Mouse (Mus musculus) stomach, embryonic 16.5 days (tissue): Measurements from ENCODE around the gene Mctp1. TPM values are rescaled to one million over a fixed set of nuclear protein-coding genes. Genes with fewer than 3 reads are reported as not detected.

Experiments
- ATAC-seq: fragments of 200-750 bp; cut with Nextera tagmentation; 2 replicates; pipeline ENCODE4 v1.8.0; 2017; ENCODE audit warnings: moderate number of reproducible peaks, moderate TSS enrichment; ENCODE audit not compliant: insufficient read depth, low FRiP score
- H3K27ac ChIP-seq: fragments of 300-500 bp; sonication (generic); 2 replicates; pipeline ENCODE4 v1.5.1; 2014; ENCODE audit warnings: low read length
- H3K27me3 ChIP-seq: fragments of 300-500 bp; sonication (generic); 2 replicates; pipeline ENCODE4 v1.6.1; 2014; ENCODE audit warnings: low read length, control low read depth, mixed read lengths; ENCODE audit not compliant: control insufficient read depth, insufficient read depth
- H3K36me3 ChIP-seq: fragments of 300-500 bp; sonication (generic); 2 replicates; pipeline ENCODE4 v1.6.1; 2014; ENCODE audit warnings: low read length; ENCODE audit not compliant: control insufficient read depth, insufficient read depth
- H3K4me1 ChIP-seq: fragments of 300-500 bp; sonication (generic); 2 replicates; pipeline ENCODE4 v1.6.1; 2014; ENCODE audit warnings: low read length, control low read depth, mixed read lengths; ENCODE audit not compliant: control insufficient read depth, insufficient read depth
- H3K4me2 ChIP-seq: fragments of 300-500 bp; sonication (generic); 2 replicates; pipeline ENCODE4 v1.6.1; 2014; ENCODE audit warnings: low read depth, low read length, mixed read lengths
- H3K4me3 ChIP-seq: fragments of 300-500 bp; sonication (generic); replicated peaks from 2 replicates; pipeline ENCODE4 v1.5.1; 2014; ENCODE audit warnings: mild to moderate bottlenecking, low read length
- H3K9ac ChIP-seq: fragments of 300-500 bp; sonication (generic); 2 replicates; pipeline ENCODE4 v1.6.1; 2014; ENCODE audit warnings: low read length
- H3K9me3 ChIP-seq: fragments of 300-500 bp; sonication (generic); replicated peaks from 2 replicates; pipeline ENCODE4 v1.6.1; 2016; ENCODE audit warnings: low read length, control low read depth; ENCODE audit not compliant: control insufficient read depth
- WGBS: fragments of 180-500 bp; shearing (Covaris S2); extraction: QIAGEN DNeasy Blood & Tissue Kit; methylation state at CpG from one replicate; pipeline ENCODE4 v1.1.7; 2014; 5-methylcytosine and 5-hydroxymethylcytosine counted together
- polyA plus RNA-seq: library from polyadenylated mRNA; unstranded; fragments of >200 nt; fragmentation: Nextera tagmentation; extraction: Ambion mirVana; gene quantifications from 2 replicates; pipeline ENCODE4 v1.2.1, GENCODE M21; 2015

Mctp1 gene
- polyA plus RNA-seq, 1 experiment from 2014 or later = 1.8 TPM

DNA sequence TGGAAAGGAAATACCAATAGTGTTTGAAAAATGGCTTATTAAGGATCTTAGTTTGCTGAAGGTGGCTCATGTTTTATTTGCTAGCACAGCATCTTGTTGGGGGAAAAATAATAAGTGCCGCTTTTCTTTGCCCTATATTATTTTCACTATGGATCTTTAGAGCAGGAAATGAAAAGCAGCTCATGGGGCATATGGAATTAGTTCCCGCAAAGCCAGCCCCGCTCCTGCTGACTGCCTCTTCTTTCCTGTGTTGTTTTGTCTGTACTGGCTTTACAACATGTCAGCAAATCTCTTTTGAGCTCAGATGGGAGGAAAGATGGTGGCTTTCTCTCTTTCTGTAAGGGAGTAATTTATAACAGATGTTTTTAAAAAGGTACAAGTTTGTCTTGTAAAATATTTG lies 618.3 kb downstream of the Mctp1 start:
- ATAC-seq = no peak
- H3K9me3 ChIP-seq = no peaks in the 10 kb centered on the region
- no peaks in the 10 kb centered on the region for H3K36me3 ChIP-seq
- H3K27ac ChIP-seq = no peak overlapping the region
- no peak overlapping the region for H3K9ac ChIP-seq
- WGBS = 81% methylated on average over 3 of the region's 3 CpGs
- no peak overlapping the region for H3K4me3 ChIP-seq
- H3K4me1 ChIP-seq = no peaks in the 10 kb centered on the region
- no peak overlapping the region for H3K4me2 ChIP-seq
- no peaks in the 10 kb centered on the region for H3K27me3 ChIP-seq

DNA sequence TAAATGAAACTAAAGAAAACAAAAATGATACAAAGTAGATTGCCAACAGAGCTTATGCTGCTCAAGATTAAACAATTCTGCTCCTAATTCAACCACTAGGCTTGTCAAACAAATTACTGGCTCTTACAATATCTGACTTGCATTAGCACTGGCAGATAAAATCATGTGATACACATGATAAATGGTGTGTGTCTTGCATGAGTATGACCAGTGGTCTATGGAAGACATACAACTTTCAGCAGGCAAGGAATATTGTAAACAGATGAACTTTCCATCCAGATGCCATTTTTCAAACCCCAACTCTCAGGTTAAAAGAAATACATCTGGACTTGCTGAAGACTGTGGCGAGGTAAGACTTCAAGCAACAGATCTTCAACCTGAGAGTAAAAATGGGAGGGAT lies 619.3 kb downstream of the Mctp1 start:
- 55% methylated on average over 1 of the region's 1 CpGs for whole genome bisulfite sequencing
- Histone ChIP-seq H3K4me3 (no peak overlapping the region), H3K9ac (no peak overlapping the region), H3K9me3 (no peaks in the 10 kb centered on the region), H3K27ac (no peak overlapping the region), H3K4me1 (no peaks in the 10 kb centered on the region), H3K4me2 (no peak overlapping the region), H3K27me3 (no peaks in the 10 kb centered on the region), H3K36me3 (no peaks in the 10 kb centered on the region)
- ATAC-seq = peak; percentile 40; the same call in 1 of the 2 replicates

DNA sequence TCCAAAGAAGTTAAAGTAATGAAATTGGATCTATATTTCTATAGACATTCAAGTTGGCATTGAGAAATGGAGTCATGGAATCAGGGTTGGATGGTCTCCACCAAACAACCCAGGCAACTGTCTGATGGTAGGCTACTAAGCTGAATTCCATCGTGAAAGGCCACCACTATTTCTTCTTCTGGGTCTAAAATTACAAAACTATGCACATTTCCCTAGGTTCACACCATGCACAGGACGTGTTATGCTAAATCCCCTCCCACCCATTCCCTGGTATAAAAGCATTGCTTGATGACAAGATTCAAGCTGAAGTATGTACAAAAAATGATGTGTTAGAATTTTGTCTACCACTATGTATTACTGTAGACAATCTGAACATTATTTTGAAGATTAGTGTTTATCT lies 634.5 kb downstream of the Mctp1 start:
- no peak overlapping the region for H3K4me2 ChIP-seq
- H3K4me1 ChIP-seq = no peaks in the 10 kb centered on the region
- no peaks in the 10 kb centered on the region for H3K36me3 ChIP-seq
- no peak overlapping the region for H3K4me3 ChIP-seq
- ATAC-seq = no peak
- no peaks in the 10 kb centered on the region for H3K27me3 ChIP-seq
- no peak overlapping the region for H3K9ac ChIP-seq
- H3K27ac ChIP-seq = no peak overlapping the region
- WGBS = 81% methylated on average over 2 of the region's 2 CpGs
- H3K9me3 ChIP-seq = no peaks in the 10 kb centered on the region

DNA sequence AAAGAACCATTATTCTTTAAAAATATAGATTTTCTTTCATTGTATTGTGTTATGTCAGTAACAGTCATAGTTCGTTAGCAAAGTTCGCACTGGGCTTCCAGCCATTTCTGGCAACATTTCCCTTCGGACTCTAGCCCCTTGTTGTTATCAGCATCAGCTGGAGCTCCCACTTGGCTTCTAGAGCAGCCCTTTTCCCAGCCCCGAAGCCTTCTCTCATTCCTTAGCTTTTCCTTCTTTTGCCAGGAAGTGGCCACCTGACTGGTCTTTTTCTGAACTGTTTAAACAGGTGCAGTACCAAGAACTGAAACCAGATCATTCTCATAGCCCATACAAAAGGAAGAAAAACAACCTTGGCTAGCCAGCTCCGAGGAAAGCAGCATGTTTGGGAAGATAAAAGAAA lies 645.3 kb downstream of the Mctp1 start:
- no peak overlapping the region for H3K4me3 ChIP-seq
- no peaks in the 10 kb centered on the region for H3K36me3 ChIP-seq
- peak overlapping the region; percentile 24; the same call in 1 of the 2 replicates for H3K4me2 ChIP-seq
- 46% methylated on average over 5 of the region's 5 CpGs for WGBS
- H3K9me3 ChIP-seq = no peaks in the 10 kb centered on the region
- H3K27me3 ChIP-seq = no peaks in the 10 kb centered on the region
- H3K4me1 ChIP-seq = no peaks in the 10 kb centered on the region
- no peak overlapping the region for H3K9ac ChIP-seq
- no peak for ATAC-seq
- H3K27ac ChIP-seq = no peak overlapping the region

DNA sequence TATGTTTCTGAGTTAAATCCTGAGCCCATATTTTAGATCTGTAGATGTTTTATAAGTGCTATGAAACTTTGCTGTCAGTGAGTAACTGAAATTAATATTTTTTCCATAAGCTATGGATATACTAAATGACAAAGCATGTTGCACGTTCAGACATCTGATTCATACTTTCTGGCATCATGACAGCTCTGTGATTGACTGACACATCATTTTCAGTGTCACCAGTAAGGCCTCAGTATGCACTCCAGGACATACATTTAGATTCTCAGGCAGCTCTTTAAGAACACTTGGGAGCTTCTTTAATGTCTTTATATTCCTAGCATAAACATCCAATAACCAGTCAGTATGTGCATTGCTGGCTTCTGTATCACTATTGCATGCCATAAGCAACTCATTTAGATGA lies 659.0 kb downstream of the Mctp1 start:
- Histone ChIP-seq H3K4me2 (no peak overlapping the region), H3K9ac (no peak overlapping the region), H3K36me3 (no peaks in the 10 kb centered on the region), H3K27me3 (no peaks in the 10 kb centered on the region), H3K9me3 (no peaks in the 10 kb centered on the region), H3K4me3 (no peak overlapping the region), H3K27ac (no peak overlapping the region), H3K4me1 (no peaks in the 10 kb centered on the region; the same call in 1 of the 2 replicates)
- WGBS = 59% methylated on average over 1 of the region's 1 CpGs
- ATAC-seq = no peak

DNA sequence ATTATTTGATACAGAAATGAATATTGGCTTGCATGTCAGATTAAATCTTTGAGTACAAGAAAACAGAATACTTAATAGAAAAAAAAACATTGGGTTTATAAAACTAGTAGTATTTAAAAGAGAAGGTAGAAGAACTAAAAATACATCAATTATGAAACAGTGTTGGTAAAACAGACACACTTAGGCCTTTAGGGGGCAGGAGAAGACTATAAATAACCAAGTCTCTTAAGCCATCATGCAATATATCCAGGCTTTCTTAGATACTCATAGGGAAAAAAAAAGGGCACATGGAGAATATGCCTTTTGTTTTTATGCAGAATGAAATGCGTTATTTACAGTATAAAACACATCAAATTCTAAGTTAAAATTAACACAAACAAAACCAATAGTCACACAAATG lies 661.0 kb downstream of the Mctp1 start:
- no peaks in the 10 kb centered on the region; the same call in 1 of the 2 replicates for H3K4me1 ChIP-seq
- H3K4me2 ChIP-seq = no peak overlapping the region
- 83% methylated on average over 1 of the region's 1 CpGs for WGBS
- ATAC-seq = no peak
- H3K4me3 ChIP-seq = no peak overlapping the region
- no peaks in the 10 kb centered on the region for H3K36me3 ChIP-seq
- H3K9ac ChIP-seq = no peak overlapping the region
- H3K27me3 ChIP-seq = no peaks in the 10 kb centered on the region
- H3K27ac ChIP-seq = no peak overlapping the region
- H3K9me3 ChIP-seq = no peaks in the 10 kb centered on the region

DNA sequence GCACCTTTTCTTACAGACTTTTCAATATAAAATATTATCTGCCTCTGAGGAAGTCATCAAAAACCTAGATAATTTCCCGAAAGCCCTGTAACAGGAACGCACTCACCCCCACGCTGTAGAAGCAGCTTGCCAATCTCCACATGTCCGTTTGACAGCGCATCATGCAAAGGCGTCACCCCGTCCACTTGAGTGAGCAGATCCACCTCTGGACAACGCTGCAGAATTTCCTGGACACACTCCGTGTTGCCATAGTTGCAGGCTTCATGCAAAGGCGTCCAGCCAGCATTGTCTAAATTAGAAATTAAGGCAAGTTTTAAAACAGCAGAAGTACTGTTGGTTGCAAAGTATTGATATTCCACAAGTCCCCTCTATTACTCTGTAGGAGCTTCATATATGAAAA lies 662.1 kb downstream of the Mctp1 start:
- Histone ChIP-seq H3K4me2 (no peak overlapping the region), H3K4me3 (no peak overlapping the region), H3K9me3 (no peaks in the 10 kb centered on the region), H3K36me3 (no peaks in the 10 kb centered on the region), H3K4me1 (no peaks in the 10 kb centered on the region; the same call in 1 of the 2 replicates), H3K27me3 (no peaks in the 10 kb centered on the region), H3K27ac (no peak overlapping the region), H3K9ac (no peak overlapping the region)
- ATAC-seq = no peak
- 81% methylated on average over 10 of the region's 10 CpGs for WGBS

DNA sequence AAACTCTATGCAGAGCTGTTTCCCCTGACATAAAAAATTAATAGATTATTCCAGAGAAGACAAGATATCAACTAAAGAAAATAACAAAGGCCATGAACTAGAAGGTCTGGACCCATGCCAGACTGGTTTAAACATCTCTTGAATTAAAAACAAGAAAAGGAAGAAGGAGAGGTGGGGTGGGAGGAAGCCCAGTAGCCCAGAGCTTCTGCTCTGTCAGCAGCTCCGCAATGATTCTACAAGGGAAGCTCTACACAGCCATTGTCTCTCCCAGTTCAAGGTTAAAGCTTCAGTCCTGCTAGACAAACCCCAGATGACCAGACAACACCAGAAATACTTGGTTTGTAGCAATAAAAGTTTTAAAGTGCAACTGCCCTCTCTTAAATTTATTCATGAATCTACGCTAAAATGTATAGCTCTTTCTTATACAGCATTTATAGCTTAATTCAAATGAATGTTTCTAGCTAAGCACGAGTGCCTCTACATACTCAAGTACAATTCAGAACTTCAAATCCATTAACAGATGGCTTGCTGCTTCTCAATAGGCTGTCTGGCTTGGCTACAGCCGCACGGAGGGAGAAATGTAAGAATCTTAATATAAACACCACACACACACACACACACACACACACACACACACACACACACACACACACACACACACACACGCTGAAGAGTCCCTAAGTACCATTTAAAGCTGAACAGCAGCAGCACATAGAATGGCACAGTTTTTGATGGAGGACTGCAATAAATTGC lies 663.0 kb downstream of the Mctp1 start:
- 48% methylated on average over 6 of the region's 6 CpGs for WGBS
- peak overlapping the region; percentile 67; the same call in 1 of the 2 replicates for H3K27ac ChIP-seq
- no peaks in the 10 kb centered on the region; the same call in 1 of the 2 replicates for H3K4me1 ChIP-seq
- no peak; the same call in 1 of the 2 replicates for ATAC-seq
- H3K4me3 ChIP-seq = no peak overlapping the region
- H3K36me3 ChIP-seq = no peaks in the 10 kb centered on the region
- no peak overlapping the region for H3K9ac ChIP-seq
- H3K27me3 ChIP-seq = no peaks in the 10 kb centered on the region
- no peaks in the 10 kb centered on the region for H3K9me3 ChIP-seq
- no peak overlapping the region for H3K4me2 ChIP-seq

DNA sequence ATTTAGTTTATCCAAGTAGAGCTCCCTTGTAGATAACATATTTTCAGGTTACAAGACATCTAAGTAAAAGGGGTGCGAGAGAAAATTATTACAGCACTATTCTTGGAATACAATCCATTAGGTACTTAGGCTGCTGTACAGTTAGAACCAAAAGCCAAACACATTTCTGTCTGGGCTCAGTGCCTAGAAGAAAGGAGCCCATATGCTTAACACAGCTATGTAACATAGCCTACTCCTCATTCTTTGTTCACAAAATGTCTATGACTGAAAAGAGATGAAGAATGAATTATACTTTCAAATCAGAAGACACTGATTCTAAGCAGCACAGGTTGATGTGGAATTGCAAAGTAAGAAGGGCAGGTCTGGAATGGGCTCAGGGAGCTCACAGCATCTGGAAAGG lies 664.1 kb downstream of the Mctp1 start:
- no peak overlapping the region for H3K27ac ChIP-seq
- no peaks in the 10 kb centered on the region for H3K36me3 ChIP-seq
- H3K9ac ChIP-seq = no peak overlapping the region
- peak; percentile 72; the same call in 1 of the 2 replicates for ATAC-seq
- H3K27me3 ChIP-seq = no peaks in the 10 kb centered on the region
- H3K4me2 ChIP-seq = no peak overlapping the region
- H3K4me3 ChIP-seq = no peak overlapping the region
- H3K4me1 ChIP-seq = no peaks in the 10 kb centered on the region; the same call in 1 of the 2 replicates
- WGBS = 59% methylated on average over 1 of the region's 1 CpGs
- H3K9me3 ChIP-seq = no peaks in the 10 kb centered on the region
